Mouse (Mus musculus) bone marrow, adult 2 months (tissue): Measurements from ENCODE around the gene Gpat3. TPM values are rescaled to one million over a fixed set of nuclear protein-coding genes. Genes with fewer than 3 reads are reported as not detected.
A peak's percentile ranks its signal among the peaks of the same experiment; 100 is the strongest.

Experiments
- H3K27ac ChIP-seq: fragments of 200-500 bp; 2 replicates; pipeline ENCODE4 v1.5.1; 2012; ENCODE audit warnings: low read depth, mild to moderate bottlenecking, control low read depth, inconsistent platforms, low read length; ENCODE audit not compliant: control insufficient read depth, poor library complexity, insufficient read depth
- H3K4me1 ChIP-seq: fragments of 200-500 bp; 2 replicates; pipeline ENCODE4 v1.6.1; 2011; ENCODE audit warnings: low read length; ENCODE audit not compliant: control insufficient read depth, insufficient read depth
- H3K4me3 ChIP-seq: fragments of 200-500 bp; replicated peaks from 2 replicates; pipeline ENCODE3; 2011; ENCODE audit warnings: mild to moderate bottlenecking, low read depth, low read length, control low read depth; ENCODE audit not compliant: control insufficient read depth
- CTCF ChIP-seq: fragments of 200-500 bp; IDR thresholded peaks from 2 replicates; pipeline ENCODE4 v1.5.1; 2011; ENCODE audit warnings: low read length, control low read depth; ENCODE audit not compliant: control insufficient read depth, insufficient read depth
- POLR2A ChIP-seq: fragments of 200-500 bp; IDR thresholded peaks from 2 replicates; pipeline ENCODE4 v1.6.1; 2011; ENCODE audit warnings: low read depth, mild to moderate bottlenecking, control low read depth, low read length, borderline replicate concordance; ENCODE audit not compliant: control insufficient read depth
- WGBS: fragments of 180-500 bp; shearing (Covaris S2); methylation state at CpG from one replicate; pipeline ENCODE4 v1.1.7; 2018; 5-methylcytosine and 5-hydroxymethylcytosine counted together
- polyA plus RNA-seq: library from polyadenylated mRNA; stranded (reverse); fragments of >200 nt; gene quantifications from 2 replicates; pipeline ENCODE4 v1.2.4, GENCODE M21; 2011; ENCODE audit warnings: low replicate concordance; ENCODE audit not compliant: missing spikeins, insufficient read depth, insufficient read length

The Gpat3 gene
- polyA plus RNA-seq, 1 experiment: 4.0 TPM

GRCm38 (mm10) chr5:100914989-100915388 is 69.5 kb downstream of the Gpat3 start:
- WGBS: 14% methylated on average over 7 of the region's 7 CpGs
- TF ChIP-seq POLR2A (no peak), CTCF (peak; percentile 68)
- Histone ChIP-seq H3K4me3 (no peak overlapping the region), H3K27ac (no peak overlapping the region), H3K4me1 (no peaks in the 10 kb centered on the region)

- Histone ChIP-seq H3K4me3 (no peak overlapping the region), H3K27ac (no peak overlapping the region), H3K4me1 (no peaks in the 10 kb centered on the region)
- 18% methylated on average over 5 of the region's 5 CpGs for WGBS
- TF ChIP-seq CTCF (no peak), POLR2A (no peak)
Measured at GRCm38 (mm10) chr5:100915411-100915810, 69.9 kb downstream of the Gpat3 start.

DNA sequence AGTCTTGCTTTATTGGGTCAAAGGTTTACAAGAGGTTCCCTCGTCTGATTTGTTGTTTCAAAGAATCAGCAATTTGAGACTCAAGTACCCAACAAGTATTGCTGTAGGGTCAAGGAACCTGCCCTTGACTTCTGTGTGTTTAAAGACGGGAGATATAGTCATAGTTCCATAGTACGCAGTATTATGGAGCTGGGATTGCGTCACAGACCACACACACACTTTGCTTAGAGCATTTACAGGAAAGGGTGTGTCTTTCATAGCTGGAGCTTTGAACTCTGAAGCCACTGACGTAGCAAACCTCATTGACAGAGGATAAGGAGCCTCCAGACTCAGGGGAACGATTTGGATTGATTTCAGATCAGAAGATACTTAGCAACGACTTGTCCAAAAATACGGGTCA is 70.9 kb downstream of the Gpat3 start:
- Histone ChIP-seq H3K27ac (no peak overlapping the region), H3K4me3 (no peak overlapping the region), H3K4me1 (no peaks in the 10 kb centered on the region)
- 31% methylated on average over 8 of the region's 8 CpGs for WGBS
- TF ChIP-seq POLR2A (no peak), CTCF (no peak)

DNA sequence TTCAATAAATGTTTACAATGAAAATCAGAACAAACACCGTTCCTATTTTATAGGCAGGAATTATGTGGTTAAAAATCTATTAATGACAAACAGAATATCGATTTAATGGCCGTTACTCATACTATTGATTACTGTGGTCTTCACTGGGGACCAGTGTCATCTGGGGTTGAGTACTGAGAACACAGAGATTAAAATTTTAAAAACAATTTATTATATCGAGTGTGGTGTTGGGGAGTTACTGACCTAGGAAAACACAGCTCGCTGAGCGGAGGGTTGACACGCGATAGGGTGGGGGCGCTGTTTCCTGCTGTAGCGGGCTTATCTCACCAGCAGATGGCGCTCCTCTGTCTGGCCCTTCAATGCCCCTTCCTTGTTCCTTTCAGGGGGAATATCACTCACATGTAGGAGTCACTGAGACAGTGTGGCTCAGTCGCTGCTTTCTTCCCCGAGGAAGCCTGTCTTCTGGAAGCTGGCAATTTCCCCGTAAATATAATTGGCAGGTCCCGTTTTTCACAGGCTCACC is 71.8 kb downstream of the Gpat3 start:
- TF ChIP-seq CTCF (peak; percentile 96), POLR2A (no peak)
- no peak overlapping the region for H3K27ac ChIP-seq
- no peaks in the 10 kb centered on the region for H3K4me1 ChIP-seq
- no peak overlapping the region for H3K4me3 ChIP-seq
- WGBS: 18% methylated on average over 15 of the region's 15 CpGs

DNA sequence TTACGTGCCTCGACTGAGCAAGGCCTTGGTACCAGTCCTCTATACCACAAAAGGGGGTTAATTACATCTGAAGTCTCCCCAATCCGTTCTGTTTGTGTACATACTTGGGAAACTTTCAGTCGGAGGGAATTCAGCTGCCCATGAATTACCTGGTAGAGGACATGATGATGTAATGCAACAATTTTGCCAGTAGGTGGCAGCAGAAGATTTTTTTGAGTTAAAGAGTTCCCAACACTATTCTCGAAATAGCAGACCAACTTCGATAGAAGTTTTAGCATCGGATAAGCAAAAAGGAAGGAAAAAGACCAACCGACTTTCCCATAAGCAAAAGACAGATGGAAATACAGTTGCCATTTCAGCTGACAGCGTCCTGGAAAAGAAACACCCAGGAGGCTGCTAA is 73.6 kb downstream of the Gpat3 start:
- 14% methylated on average over 9 of the region's 9 CpGs for WGBS
- H3K27ac ChIP-seq: no peak overlapping the region
- TF ChIP-seq POLR2A (no peak), CTCF (no peak)
- no peaks in the 10 kb centered on the region for H3K4me1 ChIP-seq
- no peak overlapping the region for H3K4me3 ChIP-seq

DNA sequence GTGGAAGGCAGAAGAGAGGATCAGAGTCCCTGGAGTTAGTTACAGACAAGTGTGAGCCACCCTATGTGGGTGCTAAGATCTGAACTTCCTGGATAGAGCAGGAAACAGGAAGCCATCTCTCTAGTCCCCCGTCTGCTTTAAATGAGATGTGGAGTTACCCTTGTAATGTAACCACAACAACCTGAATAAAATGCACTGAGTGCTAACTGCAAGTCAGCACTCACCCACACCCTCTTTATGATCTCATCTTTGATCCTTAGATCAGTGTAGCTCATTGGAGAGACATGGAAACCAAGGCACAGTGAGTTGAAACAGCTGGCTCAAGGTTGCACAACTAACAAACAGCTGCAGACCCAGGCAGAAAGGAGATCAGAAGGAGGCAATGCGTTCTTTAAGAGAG is 84.2 kb downstream of the Gpat3 start:
- WGBS: 39% methylated on average over 2 of the region's 2 CpGs
- no peak overlapping the region for H3K4me3 ChIP-seq
- no peak for TF ChIP-seq CTCF
- no peak for TF ChIP-seq POLR2A
- H3K27ac ChIP-seq: no peak overlapping the region
- H3K4me1 ChIP-seq: no peaks in the 10 kb centered on the region

DNA sequence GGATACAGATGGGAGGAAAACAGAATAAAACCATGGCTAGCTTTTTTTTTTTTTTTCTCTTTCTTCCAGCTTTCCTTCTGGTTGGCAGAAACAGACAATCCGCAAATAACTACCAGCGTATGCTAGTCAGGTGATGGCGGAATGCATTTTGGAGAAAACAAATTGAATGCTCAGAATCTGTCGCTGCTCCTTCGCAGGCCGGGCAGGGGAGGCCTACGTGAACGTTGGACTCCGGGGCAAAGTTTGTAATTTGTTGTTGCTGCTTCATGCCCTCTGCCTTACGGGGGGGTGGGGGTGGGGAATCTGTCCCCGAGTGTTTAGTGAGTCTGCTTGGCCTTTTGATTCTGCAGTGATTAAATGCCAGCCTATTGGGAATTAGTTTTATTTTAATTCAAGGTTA is 98.2 kb downstream of the Gpat3 start:
- no peak for TF ChIP-seq POLR2A
- TF ChIP-seq CTCF: no peak
- no peaks in the 10 kb centered on the region for H3K4me1 ChIP-seq
- 75% methylated on average over 11 of the region's 11 CpGs for WGBS
- H3K4me3 ChIP-seq: no peak overlapping the region
- H3K27ac ChIP-seq: no peak overlapping the region

DNA sequence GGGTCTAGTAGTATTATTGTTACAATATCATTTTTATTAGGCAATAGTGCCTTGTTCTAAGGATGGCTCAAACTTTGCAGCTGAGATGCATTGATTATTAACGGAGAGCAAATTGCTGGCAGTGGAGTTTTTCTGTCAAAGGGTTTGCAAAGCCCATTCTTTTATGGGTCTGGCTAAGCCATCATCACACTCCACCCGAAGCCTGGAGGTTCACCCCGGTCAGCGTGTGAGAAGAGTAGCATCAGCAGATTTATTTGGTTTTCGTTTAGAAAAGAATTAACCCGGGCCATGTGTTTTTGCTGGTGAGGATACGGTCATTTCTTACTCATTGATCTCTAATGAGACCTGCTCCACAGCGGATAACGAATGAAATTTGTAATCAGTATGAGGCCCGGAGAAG is 99.8 kb downstream of the Gpat3 start:
- no peak overlapping the region for H3K27ac ChIP-seq
- 80% methylated on average over 10 of the region's 10 CpGs for WGBS
- TF ChIP-seq CTCF (no peak), POLR2A (no peak)

More for the DNA sequence above, 99.8 kb downstream of the Gpat3 start:
- H3K4me1 ChIP-seq: no peaks in the 10 kb centered on the region
- H3K4me3 ChIP-seq: no peak overlapping the region

Other genes starting within 250 kb of the Gpat3 start
- gene Coq2, start 170.6 kb upstream of the Gpat3 start, polyA plus RNA-seq: 18.8 and 23.8 TPM in 2 replicates
- 4.5 and 10.4 TPM in 2 replicates for gene Hpse, start 126.0 kb upstream of the Gpat3 start, polyA plus RNA-seq
- 21.8 and 50.7 TPM in 2 replicates for gene Helq, start 47.1 kb upstream of the Gpat3 start, polyA plus RNA-seq
- 101 and 128 TPM in 2 replicates for gene Mrps18c, start 47.1 kb upstream of the Gpat3 start, polyA plus RNA-seq
- 6.3 and 9.9 TPM in 2 replicates for gene Abraxas1, start 24.7 kb upstream of the Gpat3 start, polyA plus RNA-seq